Mouse (Mus musculus) brain, embryonic 14.5 days (tissue): ENCODE results near the gene Retreg2.

Experiments used
- CTCF ChIP-seq: fragments of 200-500 bp; IDR thresholded peaks from 2 replicates; pipeline ENCODE4 v1.5.1; 2012; ENCODE audit warnings: inconsistent platforms, mild to moderate bottlenecking, moderate library complexity, borderline replicate concordance; ENCODE audit not compliant: insufficient read depth, insufficient read length; ENCODE audit errors: extremely low read depth
- POLR2A ChIP-seq: fragments of 200-500 bp; IDR thresholded peaks from 2 replicates; pipeline ENCODE4 v1.6.1; 2012; ENCODE audit warnings: mild to moderate bottlenecking, inconsistent platforms, borderline replicate concordance; ENCODE audit not compliant: poor library complexity, insufficient read depth, insufficient read length, severe bottlenecking; ENCODE audit errors: extremely low read depth

DNA sequence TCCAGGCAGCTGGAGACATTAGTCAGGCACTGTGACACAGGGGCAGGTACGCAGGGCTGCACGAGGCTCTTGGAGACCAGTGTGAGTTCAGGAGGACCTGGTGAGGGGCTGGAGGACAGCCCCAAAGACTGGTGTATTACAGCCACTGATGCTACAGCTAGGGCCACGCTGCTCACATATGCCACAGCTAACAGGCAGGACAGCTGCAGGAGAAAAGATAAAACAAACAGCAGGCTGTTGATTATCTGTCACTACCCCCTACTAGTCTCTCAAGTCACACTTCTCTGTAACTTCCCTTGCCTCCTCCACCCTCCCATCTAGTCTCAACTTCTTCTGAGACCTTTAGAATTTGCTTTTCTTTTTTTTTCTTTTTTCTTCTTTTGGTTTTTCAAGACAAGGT, 5.8 kb upstream of the Retreg2 start:
- TF ChIP-seq CTCF (no peak), POLR2A (no peak)
